Mouse (Mus musculus): ENCODE data around the gene Dgki.

Gene Dgki

GRCm38 (mm10) chr6:37240140-37240539 is 59.8 kb downstream of the Dgki start:
- DNase-seq (ENCODE audit: low spot score) = no peak

GRCm38 (mm10) chr6:37236893-37237292 is 63.1 kb downstream of the Dgki start:
- DNase-seq (ENCODE audit: low spot score) = no peak

- no peak for DNase-seq (ENCODE audit: low spot score)
Measured at GRCm38 (mm10) chr6:37231148-37231547, 68.8 kb downstream of the Dgki start.

GRCm38 (mm10) chr6:37222947-37223510 is 77.0 kb downstream of the Dgki start:
- DNase-seq (ENCODE audit: low spot score) = no peak

GRCm38 (mm10) chr6:37222016-37222415 is 78.0 kb downstream of the Dgki start:
- DNase-seq (ENCODE audit: low spot score) = no peak

- DNase-seq (ENCODE audit: low spot score) = no peak
Measured at GRCm38 (mm10) chr6:37219110-37219509, 80.9 kb downstream of the Dgki start.

- DNase-seq (ENCODE audit: low spot score) = no peak
Measured at GRCm38 (mm10) chr6:37216342-37216763, 83.6 kb downstream of the Dgki start.

GRCm38 (mm10) chr6:37215655-37216054 is 84.3 kb downstream of the Dgki start:
- no peak for DNase-seq (ENCODE audit: low spot score)

GRCm38 (mm10) chr6:37212930-37213329 is 87.1 kb downstream of the Dgki start:
- DNase-seq (ENCODE audit: low spot score) = no peak

- no peak for DNase-seq (ENCODE audit: low spot score)
Measured at GRCm38 (mm10) chr6:37211545-37212247, 88.3 kb downstream of the Dgki start.

GRCm38 (mm10) chr6:37202901-37203300 is 97.1 kb downstream of the Dgki start:
- DNase-seq (ENCODE audit: low spot score) = no peak

- DNase-seq (ENCODE audit: low spot score) = no peak
Measured at GRCm38 (mm10) chr6:37200840-37201239, 99.1 kb downstream of the Dgki start.

GRCm38 (mm10) chr6:37199502-37199901 is 100.5 kb downstream of the Dgki start:
- no peak for DNase-seq (ENCODE audit: low spot score)

- DNase-seq (ENCODE audit: low spot score) = no peak
Measured at GRCm38 (mm10) chr6:37197745-37198144, 102.2 kb downstream of the Dgki start.

- DNase-seq (ENCODE audit: low spot score) = no peak
Measured at GRCm38 (mm10) chr6:37196870-37197269, 103.1 kb downstream of the Dgki start.

- no peak for DNase-seq (ENCODE audit: low spot score)
Measured at GRCm38 (mm10) chr6:37195766-37196165, 104.2 kb downstream of the Dgki start.

GRCm38 (mm10) chr6:37181961-37182360 is 118.0 kb downstream of the Dgki start:
- DNase-seq (ENCODE audit: low spot score) = no peak

- no peak for DNase-seq (ENCODE audit: low spot score)
Measured at GRCm38 (mm10) chr6:37171149-37171832, 128.7 kb downstream of the Dgki start.

GRCm38 (mm10) chr6:37158880-37159279 is 141.1 kb downstream of the Dgki start:
- no peak for DNase-seq (ENCODE audit: low spot score)

- no peak for DNase-seq (ENCODE audit: low spot score)
Measured at GRCm38 (mm10) chr6:37154051-37154450, 145.9 kb downstream of the Dgki start.

- no peak for DNase-seq (ENCODE audit: low spot score)
Measured at GRCm38 (mm10) chr6:37150483-37150882, 149.5 kb downstream of the Dgki start.

GRCm38 (mm10) chr6:37150038-37150437 is 149.9 kb downstream of the Dgki start:
- DNase-seq (ENCODE audit: low spot score) = no peak

- no peak for DNase-seq (ENCODE audit: low spot score)
Measured at GRCm38 (mm10) chr6:37149196-37149595, 150.8 kb downstream of the Dgki start.
